Mouse (Mus musculus) erythroblast, adult 5-6 weeks (primary cell): Measurements from ENCODE around the gene Mfn1. TPM values are rescaled to one million over a fixed set of nuclear protein-coding genes. Genes with fewer than 3 reads are reported as not detected.
A peak's percentile ranks its signal among the peaks of the same experiment; 100 is the strongest.

Experiments
- ATAC-seq: replicated peaks from 2 replicates; pipeline ENCODE4 v1.8.0; 2016; ENCODE audit warnings: moderate number of reproducible peaks, mild to moderate bottlenecking, moderate TSS enrichment, inconsistent platforms; ENCODE audit not compliant: poor library complexity, low FRiP score, severe bottlenecking
- total RNA-seq, 2 experiments: library from RNA; stranded (forward) in 1 of 2; stranded (reverse) in 1 of 2; fragments of 150-400 nt in 1 of 2; fragments of 200-764, 138-1000 nt in 1 of 2; gene quantifications; 2 replicates each; pipeline versions ENCODE4 v1.2.3 to v1.2.4; 2015 to 2017; ENCODE audit warnings: low replicate concordance in 2 of 2

The Mfn1 gene
- total RNA-seq, 2 experiments from 2014 or later, result 6.7 to 40.3 TPM

DNA sequence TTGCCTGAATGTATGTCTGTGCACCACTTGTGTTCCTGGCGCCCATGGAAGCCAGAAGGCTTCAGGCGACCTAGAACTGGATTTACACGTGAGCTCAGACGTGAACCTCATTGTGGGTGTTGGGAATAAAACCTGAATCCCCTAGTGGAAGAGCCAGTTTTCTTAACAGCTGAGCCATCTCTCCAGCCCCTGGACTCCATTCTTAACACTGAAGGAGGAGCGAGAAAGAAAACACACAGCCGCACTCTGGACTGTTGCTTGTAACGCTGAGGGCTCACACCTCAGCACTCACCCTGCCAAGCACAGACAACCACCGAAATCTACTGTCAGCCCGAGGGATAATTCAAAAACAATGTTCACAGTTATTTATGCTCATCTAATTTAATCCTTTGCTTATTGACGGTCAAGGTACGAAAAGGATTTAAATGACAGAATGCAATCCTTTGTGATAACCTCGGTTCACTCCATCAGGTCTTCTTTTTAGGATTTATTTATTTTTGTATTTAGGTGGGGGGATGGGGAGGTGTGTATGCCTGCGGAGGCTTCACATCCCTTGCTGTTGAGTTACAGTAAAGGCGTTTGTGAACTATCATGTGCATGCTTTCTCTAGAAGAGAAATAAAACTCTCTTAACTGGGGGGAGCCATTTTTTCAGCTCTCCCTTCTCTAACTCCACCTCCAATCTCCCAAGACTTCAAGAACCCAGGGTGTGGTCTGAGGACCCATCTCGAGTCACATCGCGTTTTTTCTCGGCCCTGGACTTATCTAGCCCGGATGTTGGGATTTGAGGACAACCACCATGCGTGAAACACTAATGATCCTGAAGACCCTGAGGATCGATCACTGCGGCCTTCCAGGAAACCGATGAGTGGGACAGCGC, 19.5 kb upstream of the Mfn1 start, which contains the start of gene Zfp639:
Gene Zfp639 (plus strand): TSS at position 764 of the 879 bp plus-strand sequence.
- peak; percentile 46; the same call in 1 of the 2 replicates for ATAC-seq

DNA sequence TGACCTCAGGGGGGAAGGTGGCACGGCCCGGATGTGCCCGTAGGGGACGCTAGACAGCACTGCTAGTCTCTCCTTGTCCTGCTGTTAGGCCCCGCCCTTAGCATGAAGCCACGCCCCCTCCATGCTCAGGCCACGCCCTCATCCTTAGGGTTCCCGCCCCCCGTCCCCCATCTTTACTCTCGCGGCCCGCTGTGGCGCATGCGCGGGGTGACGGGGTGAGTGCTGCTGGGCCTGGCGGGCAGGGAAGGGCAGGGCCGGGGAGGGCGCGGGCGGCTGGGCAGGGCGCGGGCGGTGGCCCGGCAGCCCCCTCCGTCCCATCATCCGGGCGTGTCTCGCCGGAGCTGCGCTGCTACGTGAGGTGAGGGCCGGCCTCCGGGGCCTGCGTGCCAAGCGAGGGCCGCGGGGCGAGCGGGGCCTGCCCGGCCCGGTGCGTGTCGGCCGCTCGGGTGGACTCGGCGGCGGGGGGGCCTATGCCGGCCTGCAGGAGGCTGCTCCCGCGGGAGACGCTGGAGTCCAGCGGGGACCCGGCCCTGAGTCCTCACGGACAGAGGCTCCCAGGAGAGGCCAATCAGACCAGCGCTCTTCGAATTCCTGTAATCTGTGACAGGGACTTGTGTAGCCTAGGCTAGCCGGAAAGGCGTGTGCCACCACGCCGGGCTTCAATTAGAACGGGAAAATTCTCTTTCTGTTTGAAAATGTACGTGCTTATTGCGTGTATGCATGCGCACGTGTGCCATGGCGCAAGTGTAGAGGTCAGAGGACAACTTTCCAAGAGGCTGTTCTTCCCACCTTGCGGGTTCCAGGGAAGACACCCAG, 18.7 kb upstream of the Mfn1 start:
- peak; percentile 85 for ATAC-seq

DNA sequence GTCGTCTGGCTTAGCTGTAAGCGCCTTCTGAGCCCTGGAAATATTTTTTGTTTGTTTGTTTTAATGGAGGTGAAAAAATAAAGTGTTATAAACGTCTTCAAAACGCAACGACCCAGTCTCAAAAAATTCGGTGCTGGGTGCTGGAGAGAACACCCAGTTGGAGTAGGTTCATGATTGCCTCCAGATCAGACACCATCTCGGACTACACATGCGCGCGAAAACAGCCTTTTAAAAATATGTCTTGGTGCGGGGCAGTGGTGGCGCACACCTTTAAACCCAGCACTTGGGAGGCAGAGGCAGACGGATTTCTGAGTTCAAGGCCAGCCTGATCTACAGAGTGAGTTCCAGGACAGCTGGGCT, 18.1 kb upstream of the Mfn1 start:
- 0 out of 2 replicates have a peak, but pooled peaks have one; percentile 33 for ATAC-seq

DNA sequence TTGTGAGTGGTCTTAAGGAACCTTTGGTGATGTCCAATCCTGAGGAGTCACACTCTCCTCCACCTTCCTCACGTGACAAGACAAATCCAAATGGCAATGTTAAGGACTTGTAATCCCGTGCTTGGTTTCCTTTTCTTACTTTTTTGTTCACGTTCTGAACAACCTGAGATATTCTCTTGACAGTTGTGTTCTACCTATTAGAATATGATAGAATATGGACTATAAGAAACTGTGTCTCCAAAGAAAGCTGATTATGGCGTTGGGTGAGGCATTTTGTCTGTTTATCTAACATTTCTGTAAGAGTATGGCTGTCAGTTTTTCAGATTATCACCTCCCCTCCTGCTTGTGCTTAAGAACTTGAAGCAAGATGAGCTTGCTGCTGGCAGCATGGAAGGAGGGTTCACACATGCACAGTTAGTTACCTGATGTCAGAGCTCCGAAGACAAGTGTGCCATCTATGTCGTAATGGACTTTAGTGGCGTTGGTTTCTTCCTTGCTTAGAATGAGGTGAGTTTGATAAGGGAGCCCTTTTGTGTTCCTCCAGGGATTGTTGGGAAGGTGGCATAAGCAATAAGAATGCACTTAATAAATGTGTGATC, 16.5 kb upstream of the Mfn1 start:
- 0 out of 2 replicates have a peak, but pooled peaks have one; percentile 3 for ATAC-seq

DNA sequence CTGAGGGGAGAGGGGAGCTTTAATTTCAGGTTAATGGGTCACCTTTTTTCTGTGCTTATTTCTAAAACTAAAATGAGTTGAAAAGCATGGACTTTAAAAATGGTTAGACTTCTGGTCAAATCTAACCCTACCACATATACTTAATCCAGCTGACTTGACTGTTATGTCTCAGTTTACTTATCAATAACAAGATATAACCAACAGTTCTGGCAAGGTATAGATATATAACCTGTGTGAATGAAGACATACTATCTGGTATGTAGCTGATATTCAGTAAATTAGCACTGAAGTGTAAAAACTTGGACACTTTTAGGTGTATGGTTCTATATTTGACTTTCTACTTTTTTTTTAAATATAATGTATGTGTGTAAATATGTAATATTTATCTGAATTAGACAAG, 15.7 kb upstream of the Mfn1 start:
- ATAC-seq, result no peak

DNA sequence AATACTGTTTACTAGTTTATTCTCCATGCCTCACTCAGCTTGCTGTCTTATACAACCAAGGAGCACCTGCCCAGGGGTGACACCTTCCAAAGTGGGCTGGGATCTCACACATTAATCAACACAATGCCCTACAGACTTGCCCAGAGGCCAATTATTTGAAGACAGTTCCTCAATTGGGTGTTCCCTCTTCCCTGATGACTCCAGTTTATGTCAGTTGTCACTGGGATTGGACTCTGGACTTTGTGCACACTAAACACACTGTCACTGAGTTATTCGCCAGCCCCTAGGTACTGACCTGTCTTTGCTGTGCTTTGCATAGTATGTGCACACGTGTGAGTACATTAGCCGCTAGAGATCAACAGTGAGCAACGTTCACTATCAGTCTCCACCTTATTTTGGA, 2.1 kb upstream of the Mfn1 start:
- ATAC-seq, result no peak

DNA sequence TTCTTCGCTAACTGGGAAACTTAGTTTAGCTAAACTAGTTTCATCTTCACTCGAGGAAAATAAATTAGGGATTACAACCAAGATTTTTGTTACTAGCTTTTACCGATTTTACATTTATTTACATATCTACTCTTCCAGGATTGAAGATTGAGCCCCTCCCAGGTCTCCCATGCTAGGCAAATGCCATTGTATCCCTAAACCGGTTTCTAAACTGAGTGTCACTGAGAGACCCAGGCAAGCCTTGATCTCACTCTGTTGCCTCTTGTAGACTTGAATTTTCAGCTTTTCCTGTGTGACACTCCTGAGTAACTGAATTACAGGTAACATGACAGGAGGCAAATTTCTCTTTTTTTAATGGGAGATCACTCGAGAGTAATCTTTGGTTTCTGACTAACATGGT, 776 bp downstream of the Mfn1 start:
- ATAC-seq, result no peak

DNA sequence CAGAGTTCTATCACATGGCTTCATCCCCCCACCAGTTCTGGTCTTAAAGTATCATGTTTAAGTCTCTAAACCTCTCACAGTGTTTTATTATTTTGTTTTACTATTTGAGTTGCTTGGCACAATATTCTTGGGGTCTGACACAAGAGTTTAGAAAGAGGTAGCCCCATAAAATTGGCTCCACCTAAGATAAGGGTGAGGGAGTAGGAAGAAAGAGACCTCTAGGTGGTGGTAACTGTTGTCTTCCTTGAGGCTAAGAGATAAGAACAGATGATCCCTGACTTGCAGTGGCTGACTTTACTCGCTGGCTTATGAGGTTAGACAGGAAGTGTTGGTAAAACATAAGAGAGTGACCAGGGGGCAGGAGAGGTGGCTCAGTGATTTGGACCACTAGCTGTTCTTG, 6.4 kb downstream of the Mfn1 start:
- no peak for ATAC-seq

DNA sequence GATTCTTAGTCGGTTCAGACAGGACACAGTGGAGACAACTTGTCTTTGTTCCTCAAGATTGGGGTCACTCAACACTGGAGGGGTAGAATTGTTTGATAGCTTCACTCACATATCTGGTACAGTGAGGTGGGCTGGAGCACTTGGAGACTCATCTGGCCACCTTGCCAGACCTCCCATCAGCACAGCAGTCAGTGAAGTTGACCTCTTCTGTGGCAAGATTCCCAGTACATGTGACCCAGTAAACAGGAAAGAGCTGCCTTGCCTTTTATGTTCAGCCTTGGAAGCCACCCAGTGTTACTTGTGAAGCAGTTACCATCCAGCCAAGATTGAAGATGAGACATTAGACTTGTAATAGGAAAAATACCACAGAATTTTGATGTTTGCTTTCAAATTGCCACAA, 8.3 kb downstream of the Mfn1 start:
- no peak for ATAC-seq

DNA sequence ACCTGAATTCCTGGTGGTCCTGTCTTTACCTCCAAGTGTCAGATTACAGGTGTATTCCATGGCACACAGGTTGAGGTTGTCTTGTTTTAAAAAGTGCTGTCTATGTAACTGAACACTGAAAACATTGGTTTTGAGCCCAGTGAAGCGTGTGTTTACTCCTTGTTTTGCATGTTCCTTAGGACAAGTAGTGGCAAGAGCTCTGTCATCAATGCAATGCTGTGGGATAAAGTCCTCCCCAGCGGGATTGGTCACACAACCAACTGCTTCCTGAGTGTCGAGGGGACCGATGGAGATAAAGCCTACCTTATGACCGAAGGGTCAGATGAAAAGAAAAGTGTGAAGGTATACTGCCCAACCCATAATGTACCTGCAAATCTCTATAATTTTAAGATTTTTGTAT, 8.8 kb downstream of the Mfn1 start:
- no peak for ATAC-seq

DNA sequence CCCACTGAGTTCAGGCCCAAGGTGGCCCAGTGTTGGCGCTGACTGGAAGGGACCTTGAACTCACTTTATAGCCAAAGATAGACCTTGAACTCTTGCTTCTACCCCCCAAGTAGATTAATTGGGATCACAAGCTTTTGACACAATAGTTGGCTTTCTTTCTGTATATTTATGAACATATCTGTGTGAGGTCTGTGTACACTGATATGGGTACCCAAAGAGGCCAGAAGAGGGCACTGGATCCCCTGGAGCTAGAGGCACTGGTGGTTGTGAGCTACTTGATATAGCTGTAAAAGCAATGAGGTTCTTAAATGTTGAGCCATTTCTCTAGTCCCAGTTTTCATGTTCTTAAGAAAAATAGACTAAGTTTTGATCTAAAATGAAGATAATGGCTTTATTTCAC, 23.8 kb downstream of the Mfn1 start:
- ATAC-seq, result no peak

DNA sequence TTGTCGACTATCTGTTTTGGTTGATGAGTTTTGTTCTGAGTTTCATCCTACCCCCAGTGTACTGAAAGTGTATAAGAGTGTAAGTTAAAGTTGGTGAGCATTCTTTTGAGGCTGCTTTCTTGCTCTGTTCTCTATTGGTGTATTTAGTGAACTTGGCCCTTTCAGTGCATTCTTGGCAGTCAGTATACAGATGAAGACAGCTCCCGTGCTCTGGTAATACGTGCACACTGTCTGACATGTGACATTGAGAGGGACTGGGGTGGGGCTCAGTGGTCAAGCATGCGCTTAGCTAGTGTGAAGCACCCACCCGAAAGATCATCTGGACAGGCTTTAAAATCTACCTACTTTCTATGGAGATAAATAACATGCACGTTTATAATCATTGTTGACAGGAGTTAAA, 34.1 kb downstream of the Mfn1 start:
- no peak for ATAC-seq

DNA sequence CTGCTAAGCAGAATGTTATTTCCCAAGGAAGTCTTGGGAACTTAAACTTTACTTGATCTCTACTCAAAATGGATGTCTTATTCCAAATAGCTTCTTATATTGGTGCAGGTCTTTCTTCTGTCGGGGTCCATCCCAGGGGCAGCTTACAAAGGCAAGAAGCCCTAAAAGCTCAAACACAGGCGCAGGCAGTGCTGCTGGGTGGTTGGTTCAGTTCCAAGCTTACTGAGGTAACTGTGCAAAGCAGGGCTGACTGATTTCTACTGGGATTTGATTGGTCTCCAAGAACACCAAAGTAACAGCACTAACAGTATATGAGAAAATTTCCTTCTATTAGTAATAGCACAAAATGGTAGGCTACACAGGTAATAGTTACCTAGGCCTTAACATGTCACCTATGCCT, 43.8 kb downstream of the Mfn1 start:
- ATAC-seq, result no peak

DNA sequence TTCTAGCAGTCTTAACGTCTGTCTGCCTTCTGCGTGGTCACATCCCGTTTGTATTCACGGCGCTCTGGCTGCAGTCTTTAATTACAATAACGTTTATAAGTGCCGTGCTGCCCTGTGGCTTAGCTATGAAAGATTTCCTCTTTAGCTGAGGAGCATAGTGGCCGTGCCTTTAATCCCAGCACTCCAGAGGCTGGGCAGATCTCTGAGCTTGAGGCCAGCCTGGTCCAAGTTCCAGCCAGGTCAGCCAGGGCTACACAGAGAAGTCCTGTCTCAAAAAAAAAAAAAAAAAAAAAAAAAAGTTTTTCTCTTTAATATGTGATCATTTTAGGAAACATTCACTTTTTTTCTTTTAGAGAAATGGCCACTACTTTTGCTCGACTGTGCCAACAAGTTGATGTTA, 44.6 kb downstream of the Mfn1 start:
- no peak for ATAC-seq

DNA sequence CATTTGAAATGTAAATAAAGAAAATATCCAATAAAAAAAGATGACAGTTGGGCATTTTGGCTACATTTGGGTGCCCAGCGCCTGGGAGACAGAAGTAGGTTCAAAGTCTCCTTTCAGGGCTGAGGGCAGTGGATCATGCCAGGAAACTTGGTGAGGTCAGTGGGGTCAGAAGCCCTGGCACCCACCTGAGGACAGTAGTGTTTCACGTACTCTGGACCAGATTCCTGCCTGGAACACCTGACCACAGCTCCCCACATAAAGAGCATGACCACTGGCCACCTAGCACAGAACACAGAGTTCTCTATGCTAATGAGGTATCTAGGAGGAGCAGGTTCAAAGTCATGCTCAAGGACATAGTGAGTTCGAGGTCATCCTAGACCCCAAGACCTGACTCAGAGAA, 45.9 kb downstream of the Mfn1 start:
- no peak for ATAC-seq

DNA sequence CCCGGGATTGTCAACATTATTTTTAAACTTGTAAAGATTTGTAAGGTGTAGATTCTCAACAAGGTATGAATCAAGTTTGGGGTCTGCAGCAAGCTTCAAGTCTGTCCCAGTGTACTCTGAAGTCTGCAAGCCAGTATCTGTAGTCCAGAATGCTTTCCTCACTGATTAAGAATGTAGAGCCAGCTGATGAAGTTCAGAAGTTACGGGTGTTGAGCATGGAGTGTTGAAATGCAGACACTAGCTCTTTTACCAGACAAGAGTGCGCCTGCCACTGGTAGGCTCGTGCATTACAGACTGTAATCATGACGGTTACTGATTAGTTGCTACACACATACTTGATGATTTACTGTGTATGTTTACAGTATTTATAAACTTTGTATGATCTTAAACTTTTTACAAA, 49.5 kb downstream of the Mfn1 start:
- ATAC-seq, result no peak

DNA sequence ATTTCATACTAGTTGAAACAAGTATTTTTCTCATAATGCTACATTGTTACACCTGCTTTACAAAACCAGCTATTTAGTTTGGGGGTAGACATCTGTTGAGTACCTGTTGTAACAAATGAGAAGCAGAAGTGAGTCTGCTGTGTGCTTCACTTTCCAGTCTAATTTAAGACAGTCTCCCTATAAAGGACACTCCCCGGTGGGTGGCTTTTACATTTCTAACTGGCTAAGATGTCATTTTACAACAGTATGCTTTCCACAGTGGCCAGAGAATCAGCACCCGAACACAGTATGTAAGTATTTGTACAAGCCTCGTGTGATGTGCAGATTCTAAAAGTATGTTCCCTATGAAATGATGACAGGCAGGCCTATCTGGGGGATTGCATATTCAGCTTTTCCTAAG, 51.5 kb downstream of the Mfn1 start:
- ATAC-seq, result no peak

DNA sequence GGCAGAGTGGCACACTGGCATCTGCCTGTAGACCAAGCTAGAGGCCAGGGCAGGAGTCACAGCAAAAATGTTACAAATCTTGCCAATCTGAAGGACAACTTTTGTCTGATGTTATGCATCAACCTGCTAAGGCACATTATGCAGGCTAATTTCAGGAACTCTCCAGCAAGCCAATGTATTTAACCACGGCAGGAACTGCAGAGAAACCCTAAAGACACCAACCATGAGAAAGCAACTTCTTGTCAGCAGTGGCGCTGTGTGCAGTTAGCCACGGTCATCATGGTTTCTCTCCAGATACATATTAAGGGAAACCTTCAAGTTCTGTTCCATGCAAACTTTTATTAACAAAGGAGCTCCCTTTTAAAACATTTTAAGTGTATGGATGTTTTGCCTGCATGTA, 52.6 kb downstream of the Mfn1 start:
- no peak for ATAC-seq

DNA sequence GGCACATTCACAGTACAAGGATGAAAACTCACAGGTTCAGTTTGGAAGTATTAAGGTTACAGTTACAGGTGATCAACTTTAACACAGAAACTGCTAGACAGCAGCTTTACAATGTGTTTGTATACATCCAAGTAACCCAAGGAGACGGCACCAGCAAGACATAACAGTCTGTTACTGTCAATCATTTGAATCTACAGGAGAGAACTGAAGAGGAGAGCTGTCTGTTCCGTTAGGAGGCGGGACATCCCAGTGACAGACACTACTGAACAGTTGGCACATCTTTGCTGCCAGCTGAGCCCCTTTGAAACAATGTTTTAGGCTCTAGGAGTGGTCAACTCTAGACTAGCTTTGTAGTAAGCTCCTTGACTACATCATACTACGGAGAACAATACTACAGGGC, 54.2 kb downstream of the Mfn1 start:
- no peak for ATAC-seq

DNA sequence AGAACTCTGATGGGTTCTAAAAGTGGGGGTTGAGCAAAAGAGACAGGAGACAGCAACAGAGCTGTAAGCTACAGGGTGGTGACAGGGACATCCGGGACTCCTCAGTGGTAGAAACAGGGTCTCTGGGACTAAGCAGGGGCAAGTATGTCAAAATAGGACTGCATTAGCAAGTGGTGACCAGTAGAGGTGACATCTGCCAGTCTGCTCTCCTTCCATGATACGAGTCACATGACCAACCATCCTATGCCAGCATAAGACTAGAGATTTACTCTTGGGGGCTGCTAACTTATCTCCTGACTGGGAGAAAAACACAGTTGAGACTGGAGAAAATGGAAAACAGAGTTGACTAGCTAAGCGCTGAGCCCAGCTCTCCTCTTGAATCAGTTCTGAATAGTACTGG, 57.0 kb downstream of the Mfn1 start:
- ATAC-seq, result no peak

DNA sequence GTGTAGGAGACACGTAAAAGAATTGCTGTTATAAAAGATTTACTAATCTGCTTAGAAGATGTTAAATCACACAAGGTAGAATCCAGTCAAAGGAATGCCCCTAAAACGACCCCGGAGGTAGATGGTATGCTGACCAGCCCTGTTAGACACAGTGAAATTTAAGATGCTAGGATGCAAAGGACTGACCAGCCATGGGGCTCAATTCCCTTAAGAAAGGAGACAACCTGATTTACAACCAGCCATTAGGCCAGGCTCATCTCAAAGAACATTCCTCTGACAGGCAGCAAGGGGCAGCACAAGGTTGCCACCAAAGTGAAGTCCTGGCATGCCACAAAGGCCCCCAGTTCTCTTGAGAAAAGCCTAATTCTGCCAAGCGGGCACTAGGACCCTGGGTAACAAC, 65.8 kb downstream of the Mfn1 start:
- ATAC-seq, result no peak
